Mouse (Mus musculus): Measurements from ENCODE around the gene Lrrc8a. TPM values are rescaled to one million over a fixed set of nuclear protein-coding genes. Genes with fewer than 3 reads are reported as not detected.

The Lrrc8a gene
- polyA plus RNA-seq, 1 experiment: 18.9 TPM

GRCm38 (mm10) chr2:30259131-30260064 lies 21.9 kb downstream of the Lrrc8a start:
- TF ChIP-seq CTCF (IDR thresholded peaks at IDR 0.05; ENCODE audit: low read depth, low read length): no peak
- TF ChIP-seq POLR2A (IDR thresholded peaks at IDR 0.05; ENCODE audit: borderline replicate concordance, low read depth, low read length): no peak
- Histone ChIP-seq H3K4me3 (ENCODE audit: insufficient read depth, low read length) (no peak overlapping the region), H3K4me1 (ENCODE audit: control insufficient read depth, insufficient read depth, low read length) (peaks cover 26% of the 10 kb centered on the region), H3K27ac (ENCODE audit: insufficient read depth, low read depth, low read length) (no peak overlapping the region)

DNA sequence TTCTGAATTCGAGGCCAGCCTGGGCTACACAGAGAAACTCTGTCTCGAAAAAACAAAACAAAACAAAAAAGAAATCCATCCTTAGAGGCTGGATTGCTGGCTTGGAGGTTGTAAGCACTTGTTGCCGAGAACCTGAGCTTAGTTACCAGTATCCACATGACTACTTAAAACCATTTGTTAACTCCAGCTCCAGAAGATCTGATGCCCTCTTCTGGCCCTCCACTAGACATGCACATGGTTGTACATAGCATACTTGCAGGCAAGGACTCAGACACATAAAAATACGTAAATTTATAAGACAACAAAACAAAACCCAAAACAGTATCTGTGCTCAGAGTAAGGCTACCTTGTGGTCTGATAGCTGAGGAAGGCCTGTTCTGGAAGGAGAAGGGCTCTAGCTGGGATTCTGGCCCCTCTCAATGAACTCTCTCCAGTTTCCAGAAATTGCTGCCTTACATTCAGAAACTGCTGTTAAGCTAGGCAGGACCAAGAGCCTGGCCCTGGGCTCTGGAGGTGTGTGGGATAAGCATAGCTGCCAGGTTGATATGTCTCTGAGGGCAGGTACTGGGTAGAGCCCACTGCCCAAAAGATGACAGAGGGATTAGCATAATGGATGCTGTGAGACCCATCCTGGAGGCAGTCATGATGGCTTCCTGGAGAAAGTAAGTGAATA lies 23.7 kb downstream of the Lrrc8a start:
- Histone ChIP-seq H3K27ac (ENCODE audit: insufficient read depth, low read depth, low read length) (no peak overlapping the region), H3K4me1 (ENCODE audit: control insufficient read depth, insufficient read depth, low read length) (peaks cover 39% of the 10 kb centered on the region), H3K4me3 (ENCODE audit: insufficient read depth, low read length) (no peak overlapping the region)
- TF ChIP-seq CTCF (IDR thresholded peaks at IDR 0.05; ENCODE audit: low read depth, low read length) (no peak), POLR2A (IDR thresholded peaks at IDR 0.05; ENCODE audit: borderline replicate concordance, low read depth, low read length) (no peak)

GRCm38 (mm10) chr2:30261921-30262839 lies 24.7 kb downstream of the Lrrc8a start:
- TF ChIP-seq CTCF (IDR thresholded peaks at IDR 0.05; ENCODE audit: low read depth, low read length) (no peak), POLR2A (IDR thresholded peaks at IDR 0.05; ENCODE audit: borderline replicate concordance, low read depth, low read length) (no peak)
- no peak overlapping the region for H3K27ac ChIP-seq (ENCODE audit: insufficient read depth, low read depth, low read length)
- H3K4me1 ChIP-seq (ENCODE audit: control insufficient read depth, insufficient read depth, low read length): peaks cover 49% of the 10 kb centered on the region
- no peak overlapping the region for H3K4me3 ChIP-seq (ENCODE audit: insufficient read depth, low read length)

DNA sequence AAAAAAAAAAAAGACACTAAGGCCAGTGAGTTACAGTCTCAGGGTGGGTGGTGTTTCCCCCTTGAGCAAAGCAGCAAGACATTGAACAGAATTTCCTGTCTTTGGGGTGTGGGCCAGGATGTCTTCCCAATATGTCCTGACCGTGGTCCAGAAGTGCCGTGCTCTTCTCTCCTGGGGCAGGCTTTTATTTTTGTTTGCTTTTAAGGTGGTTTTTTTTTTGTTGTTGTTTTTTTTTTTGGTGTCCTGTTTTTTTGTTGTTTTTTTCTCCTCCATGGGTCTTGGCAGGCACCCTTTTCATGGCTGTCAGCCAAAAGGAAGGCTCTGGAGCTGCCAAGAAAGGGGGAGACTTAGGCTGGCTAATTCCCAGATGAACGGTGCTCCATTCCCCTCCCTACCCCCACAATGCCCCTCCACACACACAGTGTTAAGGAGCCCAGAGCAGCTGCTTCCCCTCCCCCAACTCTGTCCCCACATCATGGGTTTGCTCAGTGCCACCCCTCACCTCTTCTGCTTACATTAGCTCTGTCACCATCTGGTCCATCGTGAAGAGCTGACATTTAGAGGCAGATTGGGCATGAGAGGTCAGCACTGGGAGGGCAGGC lies 25.4 kb downstream of the Lrrc8a start:
- peaks cover 50% of the 10 kb centered on the region for H3K4me1 ChIP-seq (ENCODE audit: control insufficient read depth, insufficient read depth, low read length)
- TF ChIP-seq CTCF (IDR thresholded peaks at IDR 0.05; ENCODE audit: low read depth, low read length) (no peak), POLR2A (IDR thresholded peaks at IDR 0.05; ENCODE audit: borderline replicate concordance, low read depth, low read length) (no peak)
- no peak overlapping the region for H3K4me3 ChIP-seq (ENCODE audit: insufficient read depth, low read length)
- no peak overlapping the region for H3K27ac ChIP-seq (ENCODE audit: insufficient read depth, low read depth, low read length)

GRCm38 (mm10) chr2:30263811-30264210 lies 26.3 kb downstream of the Lrrc8a start:
- Histone ChIP-seq H3K27ac (ENCODE audit: insufficient read depth, low read depth, low read length) (no peak overlapping the region), H3K4me1 (ENCODE audit: control insufficient read depth, insufficient read depth, low read length) (peaks cover 50% of the 10 kb centered on the region), H3K4me3 (ENCODE audit: insufficient read depth, low read length) (no peak overlapping the region)
- TF ChIP-seq CTCF (IDR thresholded peaks at IDR 0.05; ENCODE audit: low read depth, low read length): no peak
- TF ChIP-seq POLR2A (IDR thresholded peaks at IDR 0.05; ENCODE audit: borderline replicate concordance, low read depth, low read length): no peak

GRCm38 (mm10) chr2:30264671-30265519 lies 27.4 kb downstream of the Lrrc8a start:
- TF ChIP-seq CTCF (IDR thresholded peaks at IDR 0.05; ENCODE audit: low read depth, low read length): no peak
- no peak for TF ChIP-seq POLR2A (IDR thresholded peaks at IDR 0.05; ENCODE audit: borderline replicate concordance, low read depth, low read length)
- H3K27ac ChIP-seq (ENCODE audit: insufficient read depth, low read depth, low read length): peak overlapping the region; percentile 86
- peaks cover 51% of the 10 kb centered on the region for H3K4me1 ChIP-seq (ENCODE audit: control insufficient read depth, insufficient read depth, low read length)
- H3K4me3 ChIP-seq (ENCODE audit: insufficient read depth, low read length): no peak overlapping the region

- Histone ChIP-seq H3K4me3 (ENCODE audit: insufficient read depth, low read length) (peak within 1 kb of the TSS; percentile 3; the same call in 1 of the 2 replicates), H3K27ac (ENCODE audit: insufficient read depth, low read depth, low read length) (peak within 1 kb of the TSS; percentile 86)
These were observed 28.3 kb downstream of the Lrrc8a start, which contains the start of gene Phyhd1 for GRCm38 (mm10) chr2:30265767-30266253. Gene Phyhd1, plus strand, starts transcription at chr2:30266203.

GRCm38 (mm10) chr2:30266392-30266941 lies 29.0 kb downstream of the Lrrc8a start:
- Histone ChIP-seq H3K4me1 (ENCODE audit: control insufficient read depth, insufficient read depth, low read length) (peaks cover 50% of the 10 kb centered on the region), H3K4me3 (ENCODE audit: insufficient read depth, low read length) (peak overlapping the region; percentile 3; the same call in 1 of the 2 replicates), H3K27ac (ENCODE audit: insufficient read depth, low read depth, low read length) (peak overlapping the region; percentile 86)
- TF ChIP-seq CTCF (IDR thresholded peaks at IDR 0.05; ENCODE audit: low read depth, low read length) (no peak; the same call in 1 of the 2 replicates), POLR2A (IDR thresholded peaks at IDR 0.05; ENCODE audit: borderline replicate concordance, low read depth, low read length) (no peak)

More at GRCm38 (mm10) chr2:30265767-30266253, 28.3 kb downstream of the Lrrc8a start, which contains the start of gene Phyhd1:
- peaks cover 50% of the 10 kb centered on the region for H3K4me1 ChIP-seq (ENCODE audit: control insufficient read depth, insufficient read depth, low read length)
- TF ChIP-seq POLR2A (IDR thresholded peaks at IDR 0.05; ENCODE audit: borderline replicate concordance, low read depth, low read length) (no peak), CTCF (IDR thresholded peaks at IDR 0.05; ENCODE audit: low read depth, low read length) (no peak)
